Mouse (Mus musculus) frontal cortex, postnatal 14 days (tissue): ENCODE measurements around the gene Esrrg.

Experiments used
- DNase-seq, 2 experiments: peaks; one replicate each; pipeline ENCODE4 v3.0.0; 2022; ENCODE audit warnings: low spot score in 2 of 2

Gene Esrrg

GRCm38 (mm10) chr1:187830937-187831336 is 222.3 kb downstream of the Esrrg start:
- DNase-seq = no peak

GRCm38 (mm10) chr1:187832851-187833250 is 224.3 kb downstream of the Esrrg start:
- DNase-seq = no peak

GRCm38 (mm10) chr1:187834576-187834975 is 226.0 kb downstream of the Esrrg start:
- no peak for DNase-seq

GRCm38 (mm10) chr1:187836384-187836783 is 227.8 kb downstream of the Esrrg start:
- no peak for DNase-seq

- no peak for DNase-seq
These were observed 228.3 kb downstream of the Esrrg start for GRCm38 (mm10) chr1:187836876-187837275.

GRCm38 (mm10) chr1:187841629-187842028 is 233.0 kb downstream of the Esrrg start:
- DNase-seq = no peak

- no peak for DNase-seq
These were observed 234.1 kb downstream of the Esrrg start for GRCm38 (mm10) chr1:187842702-187843101.

GRCm38 (mm10) chr1:187854148-187854547 is 245.6 kb downstream of the Esrrg start:
- no peak for DNase-seq

GRCm38 (mm10) chr1:187862339-187862738 is 253.7 kb downstream of the Esrrg start:
- DNase-seq = no peak

- no peak for DNase-seq
These were observed 259.8 kb downstream of the Esrrg start for GRCm38 (mm10) chr1:187868427-187868826.

GRCm38 (mm10) chr1:187872208-187872607 is 263.6 kb downstream of the Esrrg start:
- DNase-seq = no peak

GRCm38 (mm10) chr1:187872744-187873143 is 264.2 kb downstream of the Esrrg start:
- DNase-seq = no peak

GRCm38 (mm10) chr1:187873770-187874169 is 265.2 kb downstream of the Esrrg start:
- no peak for DNase-seq

GRCm38 (mm10) chr1:187887270-187887669 is 278.7 kb downstream of the Esrrg start:
- DNase-seq = no peak

- DNase-seq = no peak
These were observed 279.6 kb downstream of the Esrrg start for GRCm38 (mm10) chr1:187888142-187888541.

- no peak for DNase-seq
These were observed 280.5 kb downstream of the Esrrg start for GRCm38 (mm10) chr1:187889096-187889495.

- no peak for DNase-seq
These were observed 282.7 kb downstream of the Esrrg start for GRCm38 (mm10) chr1:187891262-187891661.

GRCm38 (mm10) chr1:187895459-187895858 is 286.9 kb downstream of the Esrrg start:
- DNase-seq = no peak

GRCm38 (mm10) chr1:187896291-187896690 is 287.7 kb downstream of the Esrrg start:
- DNase-seq = no peak

GRCm38 (mm10) chr1:187896910-187897309 is 288.3 kb downstream of the Esrrg start:
- DNase-seq = no peak

GRCm38 (mm10) chr1:187899541-187899940 is 290.9 kb downstream of the Esrrg start:
- DNase-seq = no peak

GRCm38 (mm10) chr1:187900756-187901155 is 292.2 kb downstream of the Esrrg start:
- DNase-seq = no peak

- no peak for DNase-seq
These were observed 293.6 kb downstream of the Esrrg start for GRCm38 (mm10) chr1:187902176-187902575.

GRCm38 (mm10) chr1:187904731-187905130 is 296.1 kb downstream of the Esrrg start:
- DNase-seq = no peak

- no peak for DNase-seq
These were observed 298.8 kb downstream of the Esrrg start for GRCm38 (mm10) chr1:187907407-187907806.
